Mouse (Mus musculus) cerebellum, adult 11-12 months (tissue): ENCODE data around the gene Ndrg2.

ENCODE experiments used
- DNase-seq: peaks from one replicate; pipeline ENCODE4 v3.0.0; 2022

Gene Ndrg2

DNA sequence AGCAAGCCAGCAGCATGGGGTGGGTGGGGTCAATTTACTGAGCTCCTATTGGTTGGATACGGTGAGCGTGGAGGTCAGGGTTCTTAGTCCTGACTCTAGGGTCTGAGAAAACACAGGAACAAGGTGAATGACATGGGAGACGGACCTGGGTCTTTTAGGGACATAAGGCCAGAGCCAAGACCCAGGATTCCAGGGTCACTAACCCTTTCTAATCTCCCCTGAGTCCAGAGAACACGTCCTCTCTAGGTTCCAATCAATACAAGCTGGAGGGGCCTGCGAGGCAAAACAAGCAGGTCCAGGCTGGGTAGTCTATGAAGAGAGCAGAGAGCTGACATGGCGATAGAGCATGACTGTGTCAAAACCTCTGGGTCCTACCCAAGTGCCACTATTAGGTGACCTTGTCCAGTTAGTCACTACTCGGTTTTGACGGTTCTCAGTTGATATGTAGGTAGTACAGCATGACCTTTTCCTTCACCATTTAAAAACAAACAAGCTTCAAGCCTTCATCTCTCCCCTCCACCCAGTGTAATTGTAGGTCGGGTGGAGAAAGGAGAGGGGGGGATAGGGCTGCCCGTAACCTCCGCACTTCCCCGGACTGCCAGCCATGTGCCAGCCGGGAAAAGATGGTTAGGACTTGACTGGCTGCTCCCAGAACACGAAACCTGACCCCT, 1.4 kb downstream of the Ndrg2 start:
- no peak for DNase-seq

DNA sequence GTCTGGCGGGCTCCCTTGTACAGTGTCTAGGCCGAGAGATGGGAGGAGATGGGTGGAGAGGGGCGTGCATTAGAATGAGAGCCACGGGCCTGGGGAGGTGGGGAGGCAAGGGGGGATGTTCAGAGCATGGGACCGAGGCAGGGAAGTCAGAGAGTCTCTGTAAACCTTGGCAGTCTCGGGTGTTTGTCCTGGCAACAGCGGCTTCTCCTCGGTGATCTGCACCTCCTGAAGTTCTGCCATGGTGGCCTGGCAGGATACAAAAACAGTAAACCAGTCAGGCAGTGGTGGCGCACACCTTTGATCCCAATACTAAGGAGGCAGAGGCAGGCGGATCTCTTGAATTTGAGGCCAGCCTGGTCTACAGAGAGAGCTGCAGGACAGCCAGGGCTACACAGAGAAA, 2.7 kb downstream of the Ndrg2 start:
- no peak for DNase-seq

DNA sequence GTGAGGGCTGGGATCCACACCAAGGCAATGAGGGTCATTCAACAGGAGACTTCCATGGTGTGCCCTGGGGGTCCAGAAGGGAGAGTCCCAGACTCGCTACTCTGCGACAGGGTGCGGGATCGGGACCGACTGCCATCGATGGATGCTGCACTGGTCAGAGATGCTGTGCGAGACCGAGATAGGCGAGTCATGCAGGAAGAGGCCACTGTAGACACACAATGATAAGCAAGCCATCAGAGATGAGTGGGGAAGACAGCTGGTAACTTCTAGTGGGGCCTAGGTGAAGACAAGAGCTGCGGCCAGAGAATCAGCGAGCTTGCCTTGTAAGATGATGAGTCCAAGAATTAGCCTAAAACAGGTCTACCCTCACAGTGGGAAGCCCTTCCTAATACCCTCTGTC, 7.9 kb downstream of the Ndrg2 start:
- DNase-seq = no peak

DNA sequence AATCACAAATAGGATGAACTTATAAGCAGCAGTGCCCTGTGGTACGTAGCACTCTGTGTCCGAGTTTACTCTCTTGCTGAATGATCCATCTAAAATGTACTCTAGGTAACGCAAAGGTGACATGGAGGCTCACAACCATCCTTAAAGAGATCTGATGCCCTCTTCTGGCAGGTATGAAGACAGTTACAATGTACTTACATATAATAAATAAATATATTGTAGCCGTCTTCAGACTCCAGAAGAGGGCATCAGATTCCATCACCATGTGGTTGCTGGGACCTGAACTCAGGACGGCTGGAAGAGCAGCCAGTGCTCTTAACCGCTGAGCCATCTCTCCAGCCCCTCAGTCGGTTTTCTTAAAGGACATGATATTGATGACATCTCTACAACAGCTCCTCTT, 9.3 kb downstream of the Ndrg2 start:
- DNase-seq = no peak

DNA sequence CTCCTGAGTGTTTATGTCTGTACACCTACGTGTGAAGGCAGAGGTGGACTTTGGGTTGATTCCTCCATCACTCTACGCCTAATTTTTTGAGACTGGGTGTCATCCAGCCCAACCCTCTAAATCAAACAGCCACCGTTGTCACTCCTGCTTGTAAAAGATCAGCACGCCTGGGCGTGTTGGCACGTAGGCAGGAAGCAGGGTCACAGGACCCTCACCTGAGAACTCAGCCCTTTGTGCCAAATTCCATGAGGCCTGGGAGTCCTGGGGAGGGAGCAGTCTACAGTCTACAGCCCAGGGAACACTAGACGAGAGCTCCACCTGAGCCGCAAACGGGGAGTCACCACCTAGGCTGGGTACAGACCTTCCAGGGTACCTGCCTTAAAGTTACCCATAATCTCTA, 10.2 kb downstream of the Ndrg2 start:
- DNase-seq = no peak

DNA sequence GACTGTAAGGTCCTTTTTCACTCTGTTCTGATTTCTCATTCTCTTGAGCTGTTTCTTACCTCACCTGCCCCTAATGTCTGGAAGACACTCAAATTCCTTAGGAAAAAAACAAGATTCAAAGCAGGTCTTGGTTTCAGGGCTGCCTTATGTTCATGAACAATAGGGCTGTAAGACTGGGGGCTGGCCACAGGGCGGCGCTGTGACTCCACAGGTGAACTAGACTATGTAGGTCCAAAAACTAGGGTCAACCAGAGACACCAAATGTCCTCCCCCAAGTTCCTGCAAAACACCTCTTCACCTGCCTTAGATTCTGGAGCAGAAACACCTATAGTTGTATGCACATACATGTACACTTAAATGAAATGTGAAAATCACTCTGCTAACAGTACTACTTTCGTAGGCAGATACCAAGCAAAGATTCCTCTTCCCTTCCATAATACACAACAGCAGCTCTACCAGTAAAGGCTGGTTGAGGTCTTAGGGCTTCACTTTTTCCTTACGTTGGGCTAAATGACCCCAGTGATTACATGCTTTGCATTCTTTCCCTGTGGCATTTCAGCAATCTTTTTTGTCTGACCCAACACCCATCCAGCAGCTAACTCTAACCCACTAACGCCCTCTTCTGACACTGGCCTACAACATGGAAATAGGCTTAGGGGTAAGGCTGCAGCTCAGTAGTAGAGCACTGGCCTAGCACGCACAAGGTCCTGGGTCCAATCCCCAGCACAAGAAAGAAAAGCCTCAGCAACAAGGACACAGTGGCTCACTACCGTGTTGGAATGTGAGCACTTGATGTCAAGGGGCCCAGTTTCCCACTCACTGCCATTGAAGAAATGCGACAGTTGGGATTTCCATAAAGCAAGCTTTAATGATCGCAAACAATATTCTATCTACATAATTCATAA, 10.9 kb downstream of the Ndrg2 start:
- DNase-seq = peak; percentile 58

DNA sequence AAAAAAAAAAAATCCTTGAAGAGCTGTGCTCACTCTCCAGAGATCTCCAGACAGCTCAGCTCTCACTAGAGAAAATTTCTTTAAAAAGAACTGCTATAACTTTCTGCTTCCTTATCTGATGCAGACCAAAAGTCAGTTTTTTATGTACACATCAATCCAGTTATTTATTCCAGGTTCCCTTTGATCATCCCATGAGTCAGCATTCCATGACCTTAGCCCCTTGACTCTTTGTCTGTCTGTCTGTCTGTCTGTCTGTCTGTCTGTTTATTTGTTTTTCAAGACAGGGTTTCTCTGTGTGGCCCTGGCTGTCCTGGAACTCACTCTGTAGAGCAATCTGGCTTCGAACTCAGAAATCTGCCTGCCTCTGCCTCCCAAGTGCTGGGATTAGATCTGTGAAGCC, 14.6 kb downstream of the Ndrg2 start:
- no peak for DNase-seq

DNA sequence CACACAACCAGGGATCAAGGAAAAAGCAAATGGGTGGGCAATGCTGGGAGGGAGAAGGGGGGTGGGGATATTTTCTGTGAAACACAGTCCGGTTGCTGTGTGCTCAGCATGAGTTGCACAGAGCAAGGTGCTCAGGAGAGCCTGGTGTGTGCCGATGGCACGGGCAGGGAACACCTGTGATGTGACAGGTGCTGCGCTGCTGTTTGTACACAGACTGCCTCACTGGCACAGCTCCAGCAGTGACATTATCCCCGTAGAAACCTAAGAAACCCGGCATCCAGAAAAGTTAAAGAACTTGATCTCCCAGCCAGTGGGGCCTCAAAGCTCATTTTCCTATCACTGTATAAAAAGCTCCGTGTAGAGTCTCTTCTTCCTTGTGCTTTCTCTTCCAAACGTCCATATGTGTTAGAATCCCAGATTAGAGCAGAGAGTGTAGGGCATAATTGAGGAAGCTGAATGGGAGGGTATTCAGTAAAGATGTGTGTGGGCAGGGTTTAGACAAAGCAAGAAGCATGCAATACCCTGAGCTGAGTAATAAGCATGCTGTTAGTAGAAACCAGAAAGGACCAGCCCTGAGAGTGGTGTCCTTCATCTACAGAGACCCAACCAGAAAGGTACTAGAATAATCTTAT, 17.3 kb downstream of the Ndrg2 start:
- no peak for DNase-seq

DNA sequence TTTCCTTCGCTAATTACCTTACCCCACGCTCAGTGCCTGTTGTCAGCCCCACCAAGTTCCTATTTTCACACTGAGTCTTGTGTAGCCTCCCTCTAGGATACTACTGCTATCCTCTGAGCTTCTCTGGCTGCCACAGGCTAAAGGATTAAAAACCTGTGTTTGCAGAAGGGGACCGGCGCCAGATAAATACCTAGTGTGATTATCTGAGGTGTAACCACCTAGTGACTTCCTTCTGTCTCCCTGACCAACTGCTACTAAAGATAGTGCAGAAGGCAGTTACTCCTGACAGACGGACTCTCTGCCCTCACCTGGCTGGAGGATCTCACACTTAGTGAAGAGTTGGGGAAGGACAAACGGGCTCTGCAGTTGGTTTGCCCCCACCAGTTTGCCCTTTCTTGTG, 17.9 kb downstream of the Ndrg2 start:
- no peak for DNase-seq

DNA sequence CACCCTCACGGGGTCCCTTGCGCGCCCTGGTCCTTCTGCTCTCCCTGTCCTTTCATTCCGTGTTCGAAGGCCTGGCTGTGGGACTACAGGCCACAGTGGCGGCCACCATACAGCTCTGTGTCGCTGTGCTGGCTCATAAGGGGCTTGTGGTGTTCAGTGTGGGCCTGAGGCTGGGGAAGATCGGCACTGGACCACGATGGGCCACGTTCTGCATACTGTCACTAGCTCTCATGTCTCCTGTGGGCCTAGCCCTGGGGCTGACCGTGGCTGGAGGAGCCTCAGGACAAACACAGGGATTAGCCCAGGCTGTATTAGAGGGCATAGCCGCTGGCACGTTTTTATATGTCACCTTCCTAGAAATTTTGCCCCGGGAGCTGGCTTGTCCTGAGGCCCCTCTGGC, 18.9 kb downstream of the Ndrg2 start:
- no peak for DNase-seq

DNA sequence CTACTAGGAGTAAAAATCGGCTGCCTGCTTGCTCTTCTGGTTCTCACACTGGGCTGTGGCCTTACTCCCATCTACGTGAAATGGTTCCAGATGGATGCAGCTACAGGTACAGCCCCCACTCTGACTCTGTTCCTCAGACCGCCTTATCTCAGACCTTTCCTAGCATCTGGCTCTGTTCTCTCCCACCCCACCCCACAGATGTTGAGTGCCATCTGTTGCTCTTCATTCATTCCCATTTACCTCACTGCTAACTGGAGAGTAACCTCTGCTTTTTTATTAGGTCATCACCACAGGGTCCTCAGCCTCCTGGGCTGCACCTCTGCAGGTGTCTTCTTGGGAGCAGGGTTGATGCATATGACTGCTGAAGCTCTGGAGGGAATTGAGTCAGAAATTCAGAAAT, 20.1 kb downstream of the Ndrg2 start:
- no peak for DNase-seq

DNA sequence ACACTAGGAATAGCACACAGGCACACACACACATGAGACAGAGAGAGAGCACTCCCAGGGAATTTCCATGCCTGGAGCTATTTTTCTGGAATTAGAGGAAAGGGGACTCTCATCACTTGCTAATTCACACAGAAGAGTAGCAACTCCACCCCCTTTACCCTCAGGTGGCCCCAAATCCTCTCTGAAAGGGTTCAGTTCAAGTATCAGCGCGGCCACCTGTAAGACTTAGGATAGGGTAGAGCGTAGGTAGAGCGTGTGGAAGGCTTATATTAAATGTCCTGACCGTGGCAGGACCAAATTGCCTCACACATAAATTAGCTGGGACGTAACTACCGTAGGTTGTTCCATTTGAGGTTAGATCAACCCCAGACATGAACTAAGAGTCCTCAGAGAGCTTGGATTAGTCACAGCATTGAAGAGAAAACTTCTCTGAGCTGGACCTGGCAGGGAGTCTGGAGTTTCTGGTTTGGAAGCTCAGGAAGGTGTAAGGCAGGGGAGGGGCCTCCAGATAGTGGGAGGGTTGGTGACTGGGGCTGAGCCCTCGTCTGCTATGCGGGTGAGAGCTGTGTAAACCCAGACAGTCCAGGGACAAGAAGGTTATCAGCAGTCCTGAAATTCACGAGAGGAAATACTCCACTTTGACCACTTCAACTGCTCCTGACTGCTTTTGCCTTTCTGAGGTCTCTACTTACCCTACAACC, 20.7 kb downstream of the Ndrg2 start:
- no peak for DNase-seq

DNA sequence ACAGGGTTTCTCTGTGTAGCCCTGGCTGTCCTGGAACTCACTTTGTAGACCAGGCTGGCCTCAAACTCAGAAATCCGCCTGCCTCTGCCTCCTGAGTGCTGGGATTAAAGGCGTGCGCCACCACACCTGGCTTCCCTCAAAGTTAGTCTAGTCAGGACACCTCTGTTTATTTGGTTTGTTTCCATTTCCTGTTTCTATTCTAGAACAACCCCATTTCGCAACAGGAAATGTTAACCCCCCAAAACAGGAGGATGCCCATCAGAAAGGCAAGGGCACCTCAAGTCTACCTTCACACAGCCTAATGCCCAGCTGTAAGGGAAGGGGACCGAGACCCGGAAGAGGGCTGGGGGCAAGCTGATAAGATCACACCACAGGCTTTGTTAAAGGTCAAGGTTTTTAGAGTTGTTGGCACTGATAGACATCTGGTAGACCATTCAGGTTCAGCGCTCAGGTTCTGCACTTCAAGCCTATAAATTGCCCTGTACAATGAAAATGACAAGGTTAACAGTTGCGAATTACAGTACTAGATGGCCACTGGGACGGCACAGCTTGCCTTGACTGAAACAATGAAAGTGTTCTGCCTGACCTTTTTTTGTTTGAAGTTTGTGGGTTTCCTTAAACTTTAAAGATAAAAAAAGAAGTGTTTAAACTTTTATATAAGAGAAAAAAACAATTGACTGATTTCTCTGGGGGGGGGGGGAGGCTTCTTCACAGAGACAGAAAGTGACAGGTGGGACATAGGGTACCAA, 21.6 kb downstream of the Ndrg2 start, which contains the start of gene Slc39a2:
Gene Slc39a2 (plus strand): TSS at position 699 of the 749 bp plus-strand sequence.
- no peak for DNase-seq

DNA sequence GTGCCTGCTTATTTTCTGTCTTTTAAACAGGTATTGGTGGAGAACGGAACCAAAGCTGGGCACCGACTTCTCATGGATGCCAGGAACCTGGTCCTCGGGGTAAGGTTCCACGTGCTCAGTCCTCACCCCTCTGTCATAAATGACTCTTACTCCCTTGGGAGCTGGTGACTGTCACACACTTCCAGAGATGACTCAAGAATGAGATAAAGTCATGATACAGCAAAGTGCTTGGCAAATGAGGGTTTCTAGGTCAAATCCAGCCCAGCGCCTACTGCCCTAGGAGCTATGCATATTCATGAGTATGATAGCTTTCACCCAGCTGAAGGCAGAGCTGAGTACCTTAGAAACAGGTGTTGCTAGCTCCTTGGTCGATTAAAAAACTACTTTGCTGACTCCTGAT, 24.1 kb downstream of the Ndrg2 start:
- no peak for DNase-seq

DNA sequence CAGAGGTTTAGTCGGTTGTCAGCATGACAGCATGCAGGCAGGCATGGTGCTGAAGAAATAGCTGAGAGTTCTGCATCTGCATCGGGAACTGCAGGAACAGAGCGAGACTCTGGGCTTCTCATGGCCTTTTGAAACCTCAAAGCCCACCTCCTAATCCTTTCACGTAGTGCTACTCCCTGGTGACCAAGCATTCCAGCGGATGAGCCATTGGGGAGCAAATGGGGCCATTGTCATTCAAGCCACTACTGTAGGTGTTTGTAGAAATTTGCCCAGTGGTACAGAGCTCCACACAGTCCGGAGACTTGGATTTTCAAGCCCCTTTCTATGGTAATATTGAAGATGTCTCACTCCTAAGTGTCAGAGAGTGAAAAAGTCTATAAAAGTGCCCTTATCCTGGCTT, 27.9 kb downstream of the Ndrg2 start:
- no peak for DNase-seq

DNA sequence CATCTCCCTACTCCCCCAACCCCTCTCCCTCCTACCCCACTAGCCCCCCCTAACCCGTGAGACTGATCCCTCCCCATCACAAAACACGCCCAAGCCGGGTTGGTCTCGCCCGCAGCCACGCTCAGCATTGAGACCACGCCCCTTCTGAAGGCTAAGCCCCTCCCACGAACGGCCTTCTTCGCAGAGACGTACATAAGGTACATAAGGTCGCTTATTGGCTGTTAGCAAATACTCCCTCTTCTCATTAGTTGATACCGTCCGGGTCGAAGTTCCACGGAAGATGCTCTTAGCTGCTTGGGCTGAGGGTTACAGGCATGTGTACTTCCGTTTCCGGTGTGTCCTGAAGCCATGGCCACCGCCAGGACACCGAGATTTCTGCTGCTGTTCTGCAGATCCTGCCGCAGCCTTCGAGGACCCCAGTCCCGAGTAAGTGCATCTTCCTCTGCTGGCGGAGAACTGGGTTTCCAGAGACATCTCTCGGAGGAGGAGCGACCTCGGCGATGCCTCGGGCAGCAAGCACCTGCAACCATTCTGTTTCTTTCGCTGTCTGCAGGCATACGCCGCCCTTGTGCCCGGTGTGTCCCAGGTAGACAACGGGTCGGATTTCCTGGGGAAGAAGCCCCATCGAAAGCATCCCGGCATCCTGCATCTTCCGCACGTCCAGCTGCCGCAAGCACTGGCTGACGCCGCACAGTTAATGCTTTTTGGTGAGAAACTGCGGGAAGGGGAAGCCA, 29.2 kb downstream of the Ndrg2 start, which contains the start of gene Mettl17:
Gene Mettl17 (plus strand): TSS at position 245 of the 734 bp plus-strand sequence.
- DNase-seq = peak; percentile 94

DNA sequence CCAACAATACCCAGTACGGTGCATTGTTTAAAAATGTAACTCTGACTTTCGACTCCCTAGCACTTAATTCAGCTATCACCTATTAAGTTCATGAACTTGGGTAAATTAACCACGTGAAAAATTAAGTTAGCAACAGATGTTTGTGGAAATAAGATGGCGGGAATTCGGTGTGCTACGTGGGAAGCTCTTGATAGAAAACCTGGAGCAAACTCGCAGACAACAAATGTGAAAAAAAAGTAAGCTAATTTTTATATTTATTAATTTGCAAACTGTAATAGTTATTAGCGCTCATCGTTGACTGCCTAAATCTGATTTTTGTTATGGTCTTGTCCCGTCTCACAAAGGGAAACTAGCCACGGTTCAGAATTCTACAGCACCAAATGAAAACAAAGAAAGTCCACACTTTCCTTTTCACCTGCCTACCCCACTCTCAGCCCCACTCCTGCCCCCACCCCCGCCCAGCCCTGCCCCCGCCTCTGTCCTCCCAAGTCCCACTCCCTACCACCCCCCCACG, 29.9 kb downstream of the Ndrg2 start:
- no peak for DNase-seq

DNA sequence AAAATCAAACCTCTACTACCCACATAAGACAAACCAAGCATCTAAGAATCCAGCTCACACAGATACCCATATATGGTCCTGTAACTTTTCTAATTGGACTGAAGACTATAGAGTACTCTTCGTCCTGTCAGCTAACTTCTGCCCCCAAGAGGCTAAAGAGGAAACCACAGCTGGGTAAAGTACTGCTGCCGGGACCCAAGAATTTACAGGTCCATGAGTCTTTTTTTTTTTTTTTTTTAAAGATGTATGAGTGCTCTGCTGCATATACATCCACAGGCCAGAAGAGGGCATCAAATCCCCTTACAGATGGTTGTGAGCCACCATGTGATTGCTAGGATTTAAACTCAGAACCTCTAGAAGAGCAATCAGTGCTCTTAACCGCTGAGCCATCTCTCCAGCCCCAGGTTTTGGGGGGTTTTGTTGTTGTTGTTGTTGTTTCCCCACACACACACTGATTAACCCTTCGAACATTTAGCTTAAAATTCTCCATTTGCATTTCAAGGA, 30.4 kb downstream of the Ndrg2 start:
- peak; percentile 65 for DNase-seq

DNA sequence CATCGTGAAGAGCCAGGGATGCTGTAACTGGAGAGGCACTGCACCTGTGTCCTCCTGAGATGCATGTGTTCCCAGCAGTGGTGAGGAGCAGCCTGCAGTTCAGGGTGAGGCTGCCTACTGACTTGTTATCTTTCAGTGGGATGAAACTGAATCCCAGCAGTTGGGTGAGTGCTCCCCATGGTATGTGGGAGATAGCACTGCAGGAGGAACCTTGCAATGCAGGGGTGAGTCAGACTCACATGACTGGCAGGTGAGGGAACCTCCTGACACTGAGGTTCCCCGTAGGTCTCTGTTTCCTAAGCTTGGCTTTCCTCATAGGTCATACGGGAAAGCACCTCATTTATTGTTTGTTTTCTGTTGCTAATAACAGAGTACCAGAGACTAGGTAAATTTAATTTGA, 36.4 kb downstream of the Ndrg2 start:
- no peak for DNase-seq

DNA sequence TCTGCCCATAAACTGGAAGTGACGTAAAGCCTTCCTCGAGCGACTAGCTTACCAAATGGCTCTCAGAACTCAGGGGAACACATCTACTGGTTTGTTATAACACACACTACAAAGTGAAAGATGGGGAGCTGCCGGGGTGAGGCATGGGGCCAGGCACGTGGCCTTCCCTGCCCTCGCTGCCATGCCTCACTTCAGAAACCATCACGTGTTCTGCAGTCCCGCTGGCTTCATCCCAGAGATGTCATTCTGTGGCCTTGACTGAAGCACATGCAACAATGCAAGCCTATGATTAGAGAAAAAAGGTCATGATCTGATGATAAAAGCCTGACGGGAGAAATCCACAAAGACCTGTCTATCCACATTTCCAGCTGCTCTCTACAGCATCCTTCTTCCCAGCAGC, 42.2 kb downstream of the Ndrg2 start:
- DNase-seq = no peak

DNA sequence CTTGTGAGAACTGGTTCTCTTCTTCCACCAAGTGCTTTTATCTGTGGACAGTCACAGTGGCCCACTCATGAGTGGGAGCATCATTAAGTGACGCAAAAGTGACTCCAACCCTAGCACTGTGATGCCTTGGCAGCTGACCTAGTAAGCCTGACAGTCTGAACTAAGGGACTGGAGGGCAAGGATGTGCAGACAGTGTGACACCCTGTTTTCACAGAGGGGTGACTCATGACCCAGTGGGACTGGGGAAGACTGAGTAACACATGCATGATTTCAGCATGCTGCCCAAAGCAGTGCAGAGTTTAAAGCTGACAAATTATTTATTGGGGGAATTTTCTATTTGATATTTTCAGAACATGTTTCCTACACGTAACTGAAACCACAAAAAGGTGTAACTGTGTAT, 43.2 kb downstream of the Ndrg2 start:
- DNase-seq = no peak
